Mouse (Mus musculus) embryonic fibroblast, embryonic 13.5 days (primary cell): Measurements from ENCODE around the gene Ttc28.

Source experiments
- CTCF ChIP-seq: IDR thresholded peaks from 2 replicates; pipeline ENCODE4 v1.5.1; 2011; ENCODE audit warnings: mild to moderate bottlenecking, control low read depth, low read length, moderate library complexity, borderline replicate concordance; ENCODE audit not compliant: insufficient read depth
- POLR2A ChIP-seq: IDR thresholded peaks from 2 replicates; pipeline ENCODE4 v1.6.1; 2011; ENCODE audit warnings: low read depth, mild to moderate bottlenecking, control low read depth, low read length, moderate library complexity

DNA sequence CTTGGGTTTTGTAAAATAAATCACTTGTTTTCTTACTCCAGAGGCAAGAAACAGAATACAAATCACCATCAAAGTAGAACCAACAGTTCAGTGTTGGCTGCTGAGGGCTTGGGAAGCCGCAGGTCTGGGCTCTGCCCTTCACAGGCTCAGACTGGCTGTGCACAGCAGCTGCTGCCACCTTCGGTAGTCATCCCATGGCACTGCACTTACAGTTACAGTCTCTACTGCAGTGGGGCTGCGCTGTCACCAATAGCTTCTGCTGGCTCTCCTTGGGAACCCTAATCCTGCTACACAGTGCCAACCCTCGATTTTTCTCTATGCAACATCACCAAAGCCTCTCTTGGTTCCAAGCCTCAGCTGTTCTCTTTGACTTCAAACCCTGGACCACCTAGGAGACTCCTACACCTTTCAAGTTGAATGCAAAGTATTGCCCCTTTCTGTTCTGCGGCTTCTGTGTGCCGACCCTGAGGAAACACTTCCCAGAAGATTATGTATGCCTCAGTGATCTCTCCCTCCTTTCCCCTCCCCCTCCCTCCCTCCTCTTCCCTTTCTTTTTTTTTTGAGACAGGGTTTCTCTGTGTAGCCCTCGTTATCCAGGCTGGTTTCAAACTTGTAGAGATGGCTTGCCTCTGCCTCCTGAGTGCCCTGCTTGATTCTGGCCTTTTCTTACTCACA, 17.6 kb downstream of the Ttc28 start:
- TF ChIP-seq CTCF = no peak
- no peak for TF ChIP-seq POLR2A
